Mouse (Mus musculus) G1E (cell line): ENCODE measurements around the gene Fank1.

Experiments
- CTCF ChIP-seq: IDR thresholded peaks from 2 replicates; pipeline ENCODE4 v1.5.1; 2012; ENCODE audit warnings: low read depth, low read length, inconsistent platforms, mixed read lengths
- GATA1 ChIP-seq: IDR thresholded peaks from 2 replicates; pipeline ENCODE4 v1.6.1; 2012; ENCODE audit warnings: borderline replicate concordance, low read length, inconsistent platforms, mixed read lengths
- GATA2 ChIP-seq: IDR thresholded peaks from 2 replicates; pipeline ENCODE4 v1.6.1; 2012; ENCODE audit warnings: low read depth, low read length, inconsistent platforms, borderline replicate concordance
- POLR2AphosphoS5 ChIP-seq: IDR thresholded peaks from 2 replicates; pipeline ENCODE4 v1.6.1; 2012; ENCODE audit warnings: low read depth, low read length, inconsistent platforms; ENCODE audit not compliant: insufficient replicate concordance

- TF ChIP-seq GATA2, result no peak
- TF ChIP-seq CTCF, result no peak
- no peak for TF ChIP-seq POLR2AphosphoS5
- TF ChIP-seq GATA1, result no peak
Observed at GRCm38 (mm10) chr7:133879761-133880160, 103.1 kb downstream of the Fank1 start.
